Mouse (Mus musculus): ENCODE measurements around the gene Hemgn. TPM values are rescaled to one million over a fixed set of nuclear protein-coding genes. Genes with fewer than 3 reads are reported as not detected.
A peak's percentile ranks its signal among the peaks of the same experiment; 100 is the strongest.

Hemgn gene
- polyA plus RNA-seq, 1 experiment from 2014 or later, result 0.47 TPM

- no peaks in the 10 kb centered on the region for H3K27me3 ChIP-seq (replicated peaks; ENCODE audit: control insufficient read depth, insufficient read depth, low read length)
- H3K36me3 ChIP-seq (ENCODE audit: control insufficient read depth, insufficient read depth, low read length), result no peaks in the 10 kb centered on the region
- DNase-seq (ENCODE audit: low spot score) (peak; percentile 25), ATAC-seq (ENCODE audit: low read depth) (no peak)
- no peak overlapping the region for H3K4me3 ChIP-seq (ENCODE audit: low read depth, low read length)
- H3K9ac ChIP-seq (ENCODE audit: low read depth, low read length), result no peak overlapping the region
- no peak overlapping the region for H3K4me2 ChIP-seq (ENCODE audit: low read depth, low read length)
- 59% methylated on average over 10 of the region's 10 CpGs for WGBS
- no peaks in the 10 kb centered on the region for H3K4me1 ChIP-seq (ENCODE audit: control insufficient read depth, insufficient read depth, low read length)
- H3K9me3 ChIP-seq (ENCODE audit: control insufficient read depth, low read length), result no peaks in the 10 kb centered on the region
- H3K27ac ChIP-seq (replicated peaks; ENCODE audit: low read depth, low read length), result no peak overlapping the region
Measured at GRCm38 (mm10) chr4:46428903-46429499, 15.7 kb upstream of the Hemgn start.

DNA sequence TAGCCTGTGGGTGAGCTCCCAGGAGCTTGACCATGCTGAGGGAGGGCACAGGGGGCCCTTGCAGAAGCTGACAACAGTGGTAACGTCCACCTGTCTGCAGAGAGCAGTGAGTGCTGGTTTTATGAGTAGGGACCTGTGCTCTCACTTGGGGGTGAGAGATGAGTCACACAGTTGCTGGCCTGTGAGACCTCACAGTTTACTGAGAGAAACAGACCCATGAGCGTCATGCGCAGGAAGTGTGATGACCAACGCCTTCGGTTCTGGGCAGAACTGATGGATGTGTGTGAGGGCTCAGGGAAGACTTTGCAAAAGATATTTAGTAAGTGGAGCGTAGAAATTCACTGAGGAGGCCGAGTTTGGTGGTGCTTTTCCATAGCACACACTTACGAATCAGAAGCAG is 9.3 kb upstream of the Hemgn start:
- Histone ChIP-seq H3K9ac (ENCODE audit: low read depth, low read length) (no peak overlapping the region), H3K4me1 (ENCODE audit: control insufficient read depth, insufficient read depth, low read length) (no peaks in the 10 kb centered on the region), H3K4me3 (ENCODE audit: low read depth, low read length) (no peak overlapping the region), H3K27me3 (replicated peaks; ENCODE audit: control insufficient read depth, insufficient read depth, low read length) (no peaks in the 10 kb centered on the region), H3K27ac (replicated peaks; ENCODE audit: low read depth, low read length) (no peak overlapping the region), H3K36me3 (ENCODE audit: control insufficient read depth, insufficient read depth, low read length) (no peaks in the 10 kb centered on the region), H3K9me3 (ENCODE audit: control insufficient read depth, low read length) (no peaks in the 10 kb centered on the region), H3K4me2 (ENCODE audit: low read depth, low read length) (no peak overlapping the region)
- DNase-seq (ENCODE audit: low spot score) (no peak), ATAC-seq (ENCODE audit: low read depth) (no peak)
- WGBS, result 76% methylated on average over 8 of the region's 8 CpGs

DNA sequence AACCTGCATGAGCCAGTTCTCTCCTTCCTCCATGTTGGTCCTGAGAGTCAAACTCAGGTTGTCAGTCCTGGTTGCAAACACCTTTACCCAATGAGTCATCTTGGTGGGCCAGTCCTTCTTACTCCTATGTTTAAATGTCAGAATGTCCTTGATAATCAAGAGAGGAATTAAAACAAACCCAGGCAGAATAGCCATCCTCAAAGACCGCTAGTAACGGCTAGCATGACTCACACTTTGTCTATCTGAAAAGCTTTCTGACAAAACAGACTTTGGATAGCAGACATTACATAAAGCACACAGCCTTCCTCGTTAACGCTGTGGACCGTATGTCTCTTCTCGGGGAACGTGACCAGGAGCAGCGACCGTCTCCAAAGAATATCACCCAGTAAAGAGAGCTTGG is 5.5 kb upstream of the Hemgn start:
- 84% methylated on average over 9 of the region's 9 CpGs for WGBS
- Histone ChIP-seq H3K27me3 (replicated peaks; ENCODE audit: control insufficient read depth, insufficient read depth, low read length) (no peaks in the 10 kb centered on the region), H3K27ac (replicated peaks; ENCODE audit: low read depth, low read length) (no peak overlapping the region), H3K36me3 (ENCODE audit: control insufficient read depth, insufficient read depth, low read length) (no peaks in the 10 kb centered on the region), H3K4me3 (ENCODE audit: low read depth, low read length) (no peak overlapping the region), H3K9me3 (ENCODE audit: control insufficient read depth, low read length) (no peaks in the 10 kb centered on the region; the same call in 1 of the 2 replicates), H3K4me2 (ENCODE audit: low read depth, low read length) (no peak overlapping the region), H3K9ac (ENCODE audit: low read depth, low read length) (no peak overlapping the region), H3K4me1 (ENCODE audit: control insufficient read depth, insufficient read depth, low read length) (no peaks in the 10 kb centered on the region)
- ATAC-seq (ENCODE audit: low read depth) (no peak), DNase-seq (ENCODE audit: low spot score) (no peak)

GRCm38 (mm10) chr4:46417491-46417890 is 4.2 kb upstream of the Hemgn start:
- Histone ChIP-seq H3K27ac (replicated peaks; ENCODE audit: low read depth, low read length) (no peak overlapping the region), H3K4me1 (ENCODE audit: control insufficient read depth, insufficient read depth, low read length) (no peaks in the 10 kb centered on the region), H3K9me3 (ENCODE audit: control insufficient read depth, low read length) (no peaks in the 10 kb centered on the region; the same call in 1 of the 2 replicates), H3K4me3 (ENCODE audit: low read depth, low read length) (no peak overlapping the region), H3K36me3 (ENCODE audit: control insufficient read depth, insufficient read depth, low read length) (no peaks in the 10 kb centered on the region), H3K27me3 (replicated peaks; ENCODE audit: control insufficient read depth, insufficient read depth, low read length) (no peaks in the 10 kb centered on the region), H3K4me2 (ENCODE audit: low read depth, low read length) (no peak overlapping the region), H3K9ac (ENCODE audit: low read depth, low read length) (no peak overlapping the region)
- WGBS, result 51% methylated on average over 3 of the region's 3 CpGs
- ATAC-seq (ENCODE audit: low read depth), result no peak
- no peak for DNase-seq (ENCODE audit: low spot score)

- Histone ChIP-seq H3K9ac (ENCODE audit: low read depth, low read length) (no peak overlapping the region), H3K4me1 (ENCODE audit: control insufficient read depth, insufficient read depth, low read length) (no peaks in the 10 kb centered on the region), H3K4me2 (ENCODE audit: low read depth, low read length) (no peak overlapping the region), H3K4me3 (ENCODE audit: low read depth, low read length) (no peak overlapping the region), H3K9me3 (ENCODE audit: control insufficient read depth, low read length) (no peaks in the 10 kb centered on the region; the same call in 1 of the 2 replicates), H3K27me3 (replicated peaks; ENCODE audit: control insufficient read depth, insufficient read depth, low read length) (no peaks in the 10 kb centered on the region), H3K27ac (replicated peaks; ENCODE audit: low read depth, low read length) (no peak overlapping the region), H3K36me3 (ENCODE audit: control insufficient read depth, insufficient read depth, low read length) (no peaks in the 10 kb centered on the region)
- 65% methylated on average over 1 of the region's 1 CpGs for WGBS
- no peak for ATAC-seq (ENCODE audit: low read depth)
- DNase-seq (ENCODE audit: low spot score), result no peak
Measured at GRCm38 (mm10) chr4:46412113-46412512, 1.2 kb downstream of the Hemgn start.

DNA sequence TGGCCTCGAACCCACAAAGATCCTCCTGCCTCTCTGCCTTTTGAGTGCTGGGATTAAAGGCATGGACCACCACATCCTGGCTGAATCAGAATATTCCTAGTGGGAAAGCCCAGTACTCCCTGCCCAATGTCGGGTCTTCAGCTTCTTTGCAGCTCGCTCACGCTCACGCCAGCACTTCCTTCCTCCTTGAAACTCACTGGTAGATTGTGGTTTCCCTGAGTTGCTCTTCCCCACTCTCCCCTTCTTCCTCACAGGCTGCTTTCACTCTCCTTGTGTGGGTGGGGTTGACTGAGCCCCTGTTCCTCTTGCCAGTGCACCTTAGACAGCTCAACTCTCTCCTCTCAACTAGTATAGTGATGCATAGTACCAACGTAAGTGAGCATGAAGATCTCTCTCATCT is 1.8 kb downstream of the Hemgn start:
- no peak for DNase-seq (ENCODE audit: low spot score)

DNA sequence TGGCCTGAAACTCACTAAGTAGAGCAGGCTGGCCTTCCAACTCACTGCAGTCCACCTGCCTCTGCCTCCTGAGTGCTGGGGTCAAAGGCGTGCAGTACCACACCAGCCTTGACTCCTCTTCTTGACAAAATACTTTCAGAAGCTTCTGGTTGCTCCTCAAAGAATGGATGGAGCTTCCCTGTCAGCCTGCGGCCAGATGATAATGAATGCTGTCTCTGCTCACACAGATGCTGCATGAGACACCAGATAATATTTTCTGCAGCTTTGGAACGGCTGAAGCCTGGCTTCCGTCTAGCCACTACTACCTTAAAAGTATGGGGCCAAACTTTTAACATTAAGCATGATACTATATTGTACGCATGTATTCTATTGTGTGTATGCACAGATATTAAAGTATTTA is 2.6 kb downstream of the Hemgn start:
- no peaks in the 10 kb centered on the region for H3K9me3 ChIP-seq (ENCODE audit: control insufficient read depth, low read length)
- H3K9ac ChIP-seq (ENCODE audit: low read depth, low read length), result no peak overlapping the region
- no peak overlapping the region for H3K4me2 ChIP-seq (ENCODE audit: low read depth, low read length)
- 76% methylated on average over 5 of the region's 5 CpGs for WGBS
- H3K27me3 ChIP-seq (replicated peaks; ENCODE audit: control insufficient read depth, insufficient read depth, low read length), result no peaks in the 10 kb centered on the region
- H3K27ac ChIP-seq (replicated peaks; ENCODE audit: low read depth, low read length), result no peak overlapping the region
- no peaks in the 10 kb centered on the region for H3K4me1 ChIP-seq (ENCODE audit: control insufficient read depth, insufficient read depth, low read length)
- H3K36me3 ChIP-seq (ENCODE audit: control insufficient read depth, insufficient read depth, low read length), result no peaks in the 10 kb centered on the region
- DNase-seq (ENCODE audit: low spot score) (no peak), ATAC-seq (ENCODE audit: low read depth) (no peak)
- no peak overlapping the region for H3K4me3 ChIP-seq (ENCODE audit: low read depth, low read length)

More for the DNA sequence above, 1.8 kb downstream of the Hemgn start:
- WGBS, result 68% methylated on average over 6 of the region's 6 CpGs
- no peak overlapping the region for H3K4me3 ChIP-seq (ENCODE audit: low read depth, low read length)
- H3K27me3 ChIP-seq (replicated peaks; ENCODE audit: control insufficient read depth, insufficient read depth, low read length), result no peaks in the 10 kb centered on the region
- H3K4me1 ChIP-seq (ENCODE audit: control insufficient read depth, insufficient read depth, low read length), result no peaks in the 10 kb centered on the region
- no peaks in the 10 kb centered on the region; the same call in 1 of the 2 replicates for H3K9me3 ChIP-seq (ENCODE audit: control insufficient read depth, low read length)
- ATAC-seq (ENCODE audit: low read depth), result no peak
- no peak overlapping the region for H3K9ac ChIP-seq (ENCODE audit: low read depth, low read length)
- H3K36me3 ChIP-seq (ENCODE audit: control insufficient read depth, insufficient read depth, low read length), result no peaks in the 10 kb centered on the region
- H3K27ac ChIP-seq (replicated peaks; ENCODE audit: low read depth, low read length), result no peak overlapping the region
- no peak overlapping the region for H3K4me2 ChIP-seq (ENCODE audit: low read depth, low read length)

DNA sequence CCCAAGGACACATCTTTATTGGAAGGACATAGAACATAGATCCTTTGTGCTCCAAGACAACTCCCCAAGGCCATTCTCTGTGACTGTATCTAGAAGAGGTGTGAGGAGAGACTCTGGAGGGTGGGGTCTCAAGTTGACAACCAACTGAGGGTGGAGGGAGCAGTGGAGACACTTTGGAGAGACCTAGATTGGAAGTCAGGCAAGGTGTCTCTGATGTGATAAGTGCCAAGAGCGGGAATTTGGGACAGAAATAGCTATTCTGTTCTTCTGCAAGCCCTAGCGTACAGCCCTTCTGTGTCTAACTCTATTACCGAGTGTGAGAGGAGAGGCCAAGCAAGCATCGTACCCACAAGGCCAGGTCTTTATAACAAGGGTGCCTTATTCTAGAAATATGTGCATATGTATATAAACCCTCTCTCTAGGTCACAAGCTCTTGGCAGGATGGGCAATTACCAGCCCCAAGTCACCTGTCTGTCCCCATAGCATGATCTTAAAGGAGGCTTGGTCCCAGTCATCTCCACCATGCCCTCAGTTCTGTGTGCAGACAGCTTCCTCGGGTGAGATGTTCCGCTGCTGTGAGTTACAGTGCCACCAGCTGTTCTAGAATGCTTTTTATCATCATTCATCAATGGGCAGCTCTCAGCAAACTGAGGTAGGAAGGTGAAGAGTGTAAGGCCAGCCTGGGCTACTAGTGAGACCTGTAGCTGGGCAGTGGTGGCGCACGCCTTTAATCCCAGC is 6.2 kb downstream of the Hemgn start:
- Histone ChIP-seq H3K27ac (replicated peaks; ENCODE audit: low read depth, low read length) (no peak overlapping the region), H3K4me1 (ENCODE audit: control insufficient read depth, insufficient read depth, low read length) (no peaks in the 10 kb centered on the region), H3K4me2 (ENCODE audit: low read depth, low read length) (no peak overlapping the region), H3K4me3 (ENCODE audit: low read depth, low read length) (no peak overlapping the region), H3K27me3 (replicated peaks; ENCODE audit: control insufficient read depth, insufficient read depth, low read length) (no peaks in the 10 kb centered on the region), H3K36me3 (ENCODE audit: control insufficient read depth, insufficient read depth, low read length) (no peaks in the 10 kb centered on the region), H3K9me3 (ENCODE audit: control insufficient read depth, low read length) (no peaks in the 10 kb centered on the region), H3K9ac (ENCODE audit: low read depth, low read length) (no peak overlapping the region)
- ATAC-seq (ENCODE audit: low read depth) (no peak), DNase-seq (ENCODE audit: low spot score) (no peak)
- 90% methylated on average over 8 of the region's 8 CpGs for WGBS
